Mouse (Mus musculus) lung, embryonic 14.5 days (tissue): ENCODE data around the gene Cep41. TPM values are rescaled to one million over a fixed set of nuclear protein-coding genes. Genes with fewer than 3 reads are reported as not detected.

ENCODE experiments used
- ATAC-seq: fragments of 200-750 bp; cut with Nextera tagmentation; 2 replicates; pipeline ENCODE4 v1.8.0; 2017; ENCODE audit warnings: mild to moderate bottlenecking, moderate TSS enrichment, moderate library complexity; ENCODE audit not compliant: insufficient read depth
- DNase-seq: peaks from one replicate; pipeline ENCODE4 v3.0.0-alpha.2; 2015
- H3K27ac ChIP-seq: fragments of 300-500 bp; sonication (generic); 2 replicates; pipeline ENCODE4 v1.5.1; 2014; ENCODE audit warnings: low read depth, mild to moderate bottlenecking, moderate library complexity
- H3K27me3 ChIP-seq: fragments of 300-500 bp; sonication (generic); 2 replicates; pipeline ENCODE4 v1.6.1; 2014; ENCODE audit warnings: low read length, control low read depth; ENCODE audit not compliant: insufficient read depth
- H3K36me3 ChIP-seq: fragments of 300-500 bp; sonication (generic); 2 replicates; pipeline ENCODE4 v1.6.1; 2014; ENCODE audit warnings: control low read depth; ENCODE audit not compliant: insufficient read depth
- H3K4me1 ChIP-seq: fragments of 300-500 bp; sonication (generic); 2 replicates; pipeline ENCODE4 v1.6.1; 2014; ENCODE audit warnings: antibody characterized with exemption, control low read depth; ENCODE audit not compliant: insufficient read depth
- H3K4me2 ChIP-seq: fragments of 300-500 bp; sonication (generic); 2 replicates; pipeline ENCODE4 v1.6.1; 2014; ENCODE audit warnings: mild to moderate bottlenecking
- H3K4me3 ChIP-seq: fragments of 300-500 bp; sonication (generic); 2 replicates; pipeline ENCODE4 v1.5.1; 2014; ENCODE audit warnings: low read depth, low read length
- H3K9ac ChIP-seq: fragments of 300-500 bp; sonication (generic); 2 replicates; pipeline ENCODE4 v1.6.1; 2014
- H3K9me3 ChIP-seq: fragments of 300-500 bp; sonication (generic); 2 replicates; pipeline ENCODE4 v1.6.1; 2016; ENCODE audit warnings: low read depth, low read length, control low read depth
- CTCF ChIP-seq: IDR thresholded peaks from 2 replicates; pipeline ENCODE4 v1.5.1; 2016; ENCODE audit warnings: antibody characterized with exemption, low read depth
- WGBS: fragments of 180-500 bp; shearing (Covaris S2); extraction: QIAGEN DNeasy Blood & Tissue Kit; methylation state at CpG from one replicate; pipeline ENCODE4 v1.1.7; 2014; 5-methylcytosine and 5-hydroxymethylcytosine counted together
- polyA plus RNA-seq: library from polyadenylated mRNA; unstranded; fragments of >200 nt; fragmentation: Nextera tagmentation; extraction: Ambion mirVana; gene quantifications from 2 replicates; pipeline ENCODE4 v1.2.1, GENCODE M21; 2014

The Cep41 gene
- polyA plus RNA-seq, 1 experiment from 2014 or later = 12.8 TPM

DNA sequence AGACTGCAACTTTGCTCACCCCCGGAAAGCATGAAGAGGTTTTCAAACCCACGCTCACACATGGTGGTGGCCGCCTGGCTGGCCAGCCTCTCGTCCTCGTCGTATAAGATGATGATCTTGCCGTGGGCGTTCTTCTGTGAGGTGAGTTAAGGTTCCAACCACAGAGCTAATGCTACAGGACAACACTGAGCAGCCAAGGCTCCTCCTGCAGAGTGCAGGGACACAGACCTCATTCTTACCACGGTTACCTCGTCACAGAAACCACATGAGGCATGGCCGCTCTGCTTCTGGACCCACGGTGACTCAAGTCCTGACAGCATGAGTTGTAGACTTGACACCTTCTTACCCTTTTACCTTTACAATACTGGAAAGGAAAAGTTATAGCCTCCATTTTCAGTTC, 36.3 kb downstream of the Cep41 start:
- Histone ChIP-seq H3K36me3 (no peaks in the 10 kb centered on the region), H3K4me1 (peaks cover 35% of the 10 kb centered on the region; the same call in 1 of the 2 replicates), H3K27me3 (no peaks in the 10 kb centered on the region), H3K27ac (no peak overlapping the region), H3K9ac (no peak overlapping the region), H3K4me3 (no peak overlapping the region), H3K9me3 (no peaks in the 10 kb centered on the region), H3K4me2 (no peak overlapping the region)
- 92% methylated on average over 12 of the region's 12 CpGs for WGBS
- no peak for ATAC-seq
- TF ChIP-seq CTCF = no peak
- no peak for DNase-seq

DNA sequence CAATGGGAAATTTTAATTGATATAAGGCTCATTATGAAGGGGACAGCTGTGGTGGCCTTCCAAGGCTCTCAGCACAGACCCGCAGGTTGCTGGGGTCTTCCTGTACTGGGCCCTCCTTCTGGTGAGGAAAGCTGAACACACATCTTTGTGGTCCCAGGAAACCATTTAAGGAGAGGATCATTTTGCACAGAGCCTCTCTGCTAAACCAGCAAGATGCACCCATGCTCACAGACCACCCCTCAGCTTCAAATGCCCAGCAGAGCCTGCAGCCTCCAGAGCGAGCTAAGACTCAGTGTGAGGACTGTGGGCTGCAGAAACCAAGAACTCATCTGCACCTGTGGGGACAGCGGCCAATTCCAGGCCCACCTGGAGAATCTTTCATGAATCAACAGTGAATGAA, 38.6 kb downstream of the Cep41 start:
- Histone ChIP-seq H3K4me2 (no peak overlapping the region), H3K4me1 (peaks cover 31% of the 10 kb centered on the region; the same call in 1 of the 2 replicates), H3K27me3 (no peaks in the 10 kb centered on the region), H3K9me3 (no peaks in the 10 kb centered on the region), H3K4me3 (no peak overlapping the region), H3K9ac (no peak overlapping the region), H3K36me3 (no peaks in the 10 kb centered on the region), H3K27ac (peak overlapping the region; percentile 14; the same call in 1 of the 2 replicates)
- ATAC-seq (no peak), DNase-seq (no peak)
- WGBS = 83% methylated on average over 3 of the region's 3 CpGs
- no peak for TF ChIP-seq CTCF

DNA sequence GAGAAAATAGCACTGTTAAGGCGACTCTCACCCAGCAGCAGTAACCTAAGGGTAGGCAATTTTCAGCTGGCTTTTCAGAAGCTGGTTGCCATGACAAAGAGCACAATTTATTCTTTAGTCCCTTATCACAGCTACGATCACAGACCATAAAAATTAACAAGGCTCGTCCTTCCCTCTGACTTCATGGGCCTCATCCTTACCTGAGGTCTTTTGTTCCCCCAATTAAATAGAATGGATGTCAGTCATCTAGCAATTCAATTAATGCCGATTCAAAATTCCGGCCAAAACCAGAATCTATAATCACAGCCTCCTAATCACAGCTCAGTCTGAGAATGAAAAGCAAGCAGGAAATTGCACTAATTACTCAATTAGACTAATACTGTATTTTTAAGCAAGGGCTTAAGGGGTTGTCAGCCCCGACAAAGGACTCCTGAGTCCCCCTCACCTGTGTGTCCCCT, 39.1 kb downstream of the Cep41 start:
- H3K4me2 ChIP-seq = no peak overlapping the region
- H3K27ac ChIP-seq = peak overlapping the region; percentile 68; the same call in 1 of the 2 replicates
- H3K27me3 ChIP-seq = no peaks in the 10 kb centered on the region
- no peaks in the 10 kb centered on the region for H3K9me3 ChIP-seq
- no peak for TF ChIP-seq CTCF
- ATAC-seq (no peak), DNase-seq (no peak)
- no peak overlapping the region for H3K9ac ChIP-seq
- H3K4me3 ChIP-seq = no peak overlapping the region
- H3K36me3 ChIP-seq = no peaks in the 10 kb centered on the region
- H3K4me1 ChIP-seq = peaks cover 31% of the 10 kb centered on the region; the same call in 1 of the 2 replicates
- 54% methylated on average over 6 of the region's 6 CpGs for WGBS

DNA sequence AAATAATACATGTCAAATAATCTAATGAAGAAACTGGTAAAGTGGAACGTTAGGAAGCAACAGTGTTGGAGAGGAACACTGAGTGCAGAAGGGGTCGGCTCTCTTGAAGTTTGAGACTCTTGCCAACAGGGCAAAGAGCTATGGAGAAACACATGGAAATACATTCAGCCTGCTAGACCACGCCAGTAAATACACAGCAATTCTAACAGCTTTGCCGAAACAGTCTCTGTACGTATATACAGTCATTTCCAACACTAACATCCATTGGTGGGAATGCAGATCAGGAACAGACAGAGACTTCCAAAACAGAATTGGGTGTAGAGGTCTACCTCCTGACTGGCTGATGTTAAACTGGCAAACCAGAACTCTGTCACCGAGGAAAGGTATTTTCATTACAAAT, 40.0 kb downstream of the Cep41 start:
- Histone ChIP-seq H3K27me3 (no peaks in the 10 kb centered on the region), H3K4me2 (no peak overlapping the region), H3K9ac (no peak overlapping the region), H3K27ac (peak overlapping the region; percentile 68), H3K4me3 (no peak overlapping the region), H3K9me3 (no peaks in the 10 kb centered on the region), H3K36me3 (no peaks in the 10 kb centered on the region), H3K4me1 (peaks cover 31% of the 10 kb centered on the region; the same call in 1 of the 2 replicates)
- ATAC-seq (no peak), DNase-seq (peak; percentile 38)
- TF ChIP-seq CTCF = no peak
- WGBS = 56% methylated on average over 6 of the region's 6 CpGs

DNA sequence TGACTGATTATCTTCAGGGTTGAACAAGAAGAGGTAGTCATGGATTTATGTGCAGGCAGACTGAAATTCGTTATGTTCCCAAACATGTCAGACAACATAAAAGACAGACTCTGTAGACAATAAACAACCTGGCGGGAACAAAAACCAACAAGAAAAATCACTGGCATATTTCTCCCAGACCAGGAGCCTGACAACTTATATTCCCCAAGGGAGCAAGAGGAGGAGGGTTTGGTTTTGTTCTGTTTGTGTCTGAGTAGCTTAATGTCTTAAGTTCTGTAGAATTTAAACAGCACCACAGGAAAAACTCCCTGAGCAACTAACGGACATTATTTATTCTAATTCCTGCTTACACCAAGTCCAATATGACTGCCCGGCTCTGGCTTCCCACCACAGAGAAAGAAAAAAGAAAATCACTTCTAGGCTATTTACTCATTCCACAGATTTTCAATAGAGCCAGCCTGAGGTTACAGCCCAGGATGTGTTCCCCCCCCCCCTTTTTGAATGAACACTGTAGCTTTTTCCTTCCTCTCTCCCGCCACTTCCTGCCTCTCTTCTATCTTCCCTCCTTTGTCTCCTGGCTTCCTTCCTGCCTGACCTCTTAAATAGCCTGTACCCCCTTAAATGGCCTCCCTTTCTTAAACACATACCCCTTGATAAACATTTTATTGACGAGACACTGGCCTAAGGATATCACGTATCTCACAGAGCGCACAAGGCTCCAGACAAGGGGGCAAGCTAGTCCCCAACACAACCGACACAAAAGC, 40.9 kb downstream of the Cep41 start:
- TF ChIP-seq CTCF = no peak
- WGBS = 41% methylated on average over 9 of the region's 9 CpGs
- peak overlapping the region; percentile 68 for H3K27ac ChIP-seq
- no peak overlapping the region for H3K4me3 ChIP-seq
- no peak overlapping the region for H3K9ac ChIP-seq
- H3K4me2 ChIP-seq = no peak overlapping the region
- H3K9me3 ChIP-seq = no peaks in the 10 kb centered on the region
- no peaks in the 10 kb centered on the region for H3K27me3 ChIP-seq
- DNase-seq = peak; percentile 48
- ATAC-seq = 0 out of 2 replicates have a peak, but pooled peaks have one; percentile 20
- peaks cover 31% of the 10 kb centered on the region; the same call in 1 of the 2 replicates for H3K4me1 ChIP-seq
- H3K36me3 ChIP-seq = no peaks in the 10 kb centered on the region

DNA sequence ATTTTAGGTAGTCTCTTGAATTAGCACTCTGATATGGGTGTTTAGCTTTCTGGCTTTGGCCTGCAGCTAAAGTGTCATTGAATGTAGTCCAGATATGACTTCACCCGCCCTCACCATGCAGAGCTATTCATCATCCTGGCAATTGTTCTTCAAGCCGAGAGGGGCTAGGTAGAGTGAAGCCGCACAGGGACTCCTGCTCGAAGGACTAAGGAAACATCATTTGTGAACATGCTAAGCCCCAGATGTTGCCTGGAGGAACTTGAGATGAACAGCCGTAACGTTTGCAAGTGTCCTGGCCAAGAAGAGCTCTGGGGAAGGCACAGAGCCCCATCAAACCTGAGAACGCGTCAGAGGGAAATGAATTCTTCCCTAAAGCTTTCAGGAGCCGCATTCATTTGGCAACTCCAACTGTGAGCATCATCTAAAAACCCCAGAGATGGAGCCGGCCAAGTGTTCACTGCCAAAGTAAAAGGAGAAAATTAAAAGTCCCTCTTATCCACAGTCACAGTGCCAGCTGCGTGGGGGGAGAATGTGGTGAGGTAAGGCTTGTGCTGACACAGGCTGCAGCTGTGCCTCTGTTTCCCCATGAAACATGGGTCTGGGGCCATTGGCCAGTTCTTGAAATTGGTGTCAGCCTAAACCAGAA, 43.8 kb downstream of the Cep41 start:
- H3K9ac ChIP-seq = no peak overlapping the region
- DNase-seq = no peak
- no peak overlapping the region for H3K4me3 ChIP-seq
- 65% methylated on average over 11 of the region's 11 CpGs for WGBS
- no peaks in the 10 kb centered on the region for H3K27me3 ChIP-seq
- H3K9me3 ChIP-seq = no peaks in the 10 kb centered on the region
- H3K36me3 ChIP-seq = no peaks in the 10 kb centered on the region
- peaks cover 18% of the 10 kb centered on the region; the same call in 1 of the 2 replicates for H3K4me1 ChIP-seq
- no peak for TF ChIP-seq CTCF
- H3K27ac ChIP-seq = peak overlapping the region; percentile 3; the same call in 1 of the 2 replicates
- ATAC-seq = no peak
- H3K4me2 ChIP-seq = no peak overlapping the region

DNA sequence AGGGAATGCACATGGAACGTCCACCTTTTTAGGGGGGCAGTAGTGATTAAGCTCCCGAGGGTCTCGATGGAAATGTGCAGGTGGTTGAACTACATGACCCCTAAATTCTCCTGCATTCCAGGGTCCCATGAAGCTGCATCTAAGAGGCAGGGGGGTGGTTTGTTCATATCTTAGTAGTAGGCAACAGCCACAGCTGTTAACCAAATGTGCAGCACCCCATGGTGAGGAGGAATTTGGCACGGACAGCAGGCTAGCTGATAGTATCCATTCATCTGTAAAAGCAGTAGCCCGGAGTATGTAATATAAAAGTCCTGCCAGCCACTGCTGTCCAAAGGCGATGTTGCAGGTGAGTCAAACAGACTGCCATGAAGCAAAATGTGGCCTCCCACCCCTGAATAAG, 48.2 kb downstream of the Cep41 start:
- no peak for TF ChIP-seq CTCF
- Histone ChIP-seq H3K4me2 (no peak overlapping the region), H3K4me1 (no peaks in the 10 kb centered on the region), H3K4me3 (no peak overlapping the region), H3K9ac (no peak overlapping the region), H3K27me3 (no peaks in the 10 kb centered on the region), H3K36me3 (no peaks in the 10 kb centered on the region), H3K9me3 (no peaks in the 10 kb centered on the region), H3K27ac (no peak overlapping the region)
- DNase-seq (no peak), ATAC-seq (no peak)
- 74% methylated on average over 6 of the region's 6 CpGs for WGBS
